Mouse (Mus musculus) heart, postnatal 10 days (tissue): ENCODE data around the gene Ofcc1. TPM values are rescaled to one million over a fixed set of nuclear protein-coding genes. Genes with fewer than 3 reads are reported as not detected.

Experiments used
- DNase-seq, 2 experiments: peaks; one replicate each; pipeline ENCODE4 v3.0.0; 2021
- intact Hi-C: fragments of 180-260 bp; cut with DNase I; formaldehyde crosslinking; loops from one replicate; pipeline ENCODE4 v1.15.1; 2025
- total RNA-seq, 2 experiments: library from RNA; stranded (reverse); gene quantifications; 2 replicates each; pipeline ENCODE4 v1.2.3; 2021

The Ofcc1 gene
- total RNA-seq, 2 experiments from 2014 or later, result not detected

- intact Hi-C loops, result no loop called here
These were observed 102.5 kb downstream of the Ofcc1 start for GRCm38 (mm10) chr13:40258757-40259156.

GRCm38 (mm10) chr13:40243821-40244220 lies 117.4 kb downstream of the Ofcc1 start:
- DNase-seq, result no peak
- intact Hi-C loops, result no loop called here

More at GRCm38 (mm10) chr13:40258757-40259156, 102.5 kb downstream of the Ofcc1 start:
- no peak for DNase-seq

- intact Hi-C loops, result no loop called here
These were observed 124.9 kb downstream of the Ofcc1 start for GRCm38 (mm10) chr13:40236356-40236755.

GRCm38 (mm10) chr13:40208314-40208713 lies 152.9 kb downstream of the Ofcc1 start:
- no peak for DNase-seq
- intact Hi-C loops, result no loop called here

More at GRCm38 (mm10) chr13:40236356-40236755, 124.9 kb downstream of the Ofcc1 start:
- no peak for DNase-seq

- no peak for DNase-seq
- intact Hi-C loops, result no loop called here
These were observed 179.5 kb downstream of the Ofcc1 start for GRCm38 (mm10) chr13:40181786-40182185.

GRCm38 (mm10) chr13:40171775-40172174 lies 189.5 kb downstream of the Ofcc1 start:
- intact Hi-C loops, result no loop called here
- no peak for DNase-seq

- peak in 1 of 2 experiments; percentile 1 for DNase-seq
- intact Hi-C loops, result no loop called here
These were observed 193.4 kb downstream of the Ofcc1 start for GRCm38 (mm10) chr13:40167871-40168270.

- DNase-seq, result no peak
- intact Hi-C loops, result no loop called here
These were observed 205.8 kb downstream of the Ofcc1 start for GRCm38 (mm10) chr13:40155466-40155865.

- DNase-seq, result no peak
- intact Hi-C loops, result no loop called here
These were observed 221.3 kb downstream of the Ofcc1 start for GRCm38 (mm10) chr13:40139906-40140305.

- DNase-seq, result no peak
- intact Hi-C loops, result no loop called here
These were observed 225.2 kb downstream of the Ofcc1 start for GRCm38 (mm10) chr13:40136096-40136495.

- no peak for DNase-seq
- intact Hi-C loops, result no loop called here
These were observed 225.6 kb downstream of the Ofcc1 start for GRCm38 (mm10) chr13:40135670-40136069.

- intact Hi-C loops, result no loop called here
- DNase-seq, result no peak
These were observed 237.4 kb downstream of the Ofcc1 start for GRCm38 (mm10) chr13:40123868-40124267.

- DNase-seq, result no peak
- intact Hi-C loops, result no loop called here
These were observed 248.9 kb downstream of the Ofcc1 start for GRCm38 (mm10) chr13:40112336-40112735.

- no peak for DNase-seq
- intact Hi-C loops, result no loop called here
These were observed 285.0 kb downstream of the Ofcc1 start for GRCm38 (mm10) chr13:40076236-40076635.

- no peak for DNase-seq
- intact Hi-C loops, result no loop called here
These were observed 286.3 kb downstream of the Ofcc1 start for GRCm38 (mm10) chr13:40074850-40075416.

GRCm38 (mm10) chr13:40070004-40070403 lies 291.2 kb downstream of the Ofcc1 start:
- intact Hi-C loops, result no loop called here
- no peak for DNase-seq

GRCm38 (mm10) chr13:40061281-40061680 lies 300.0 kb downstream of the Ofcc1 start:
- no peak for DNase-seq

GRCm38 (mm10) chr13:40037881-40038280 lies 323.4 kb downstream of the Ofcc1 start:
- no peak for DNase-seq
- intact Hi-C loops, result no loop called here

More at GRCm38 (mm10) chr13:40061281-40061680, 300.0 kb downstream of the Ofcc1 start:
- intact Hi-C loops, result no loop called here

- DNase-seq, result peak in 1 of 2 experiments; percentile 1
These were observed 324.1 kb downstream of the Ofcc1 start for GRCm38 (mm10) chr13:40036981-40037765.

GRCm38 (mm10) chr13:40029426-40029825 lies 331.8 kb downstream of the Ofcc1 start:
- DNase-seq, result no peak
- intact Hi-C loops, result no loop called here

More at GRCm38 (mm10) chr13:40036981-40037765, 324.1 kb downstream of the Ofcc1 start:
- intact Hi-C loops, result no loop called here

GRCm38 (mm10) chr13:40028827-40029226 lies 332.4 kb downstream of the Ofcc1 start:
- no peak for DNase-seq
- intact Hi-C loops, result no loop called here

- no peak for DNase-seq
- intact Hi-C loops, result no loop called here
These were observed 335.4 kb downstream of the Ofcc1 start for GRCm38 (mm10) chr13:40025816-40026215.
